Mouse (Mus musculus) liver, embryonic 14.5 days (tissue): ENCODE data around the gene Mcoln2.

ENCODE experiments used
- CTCF ChIP-seq: IDR thresholded peaks from 2 replicates; pipeline ENCODE4 v1.5.1; 2016; ENCODE audit warnings: antibody characterized with exemption, low read depth, control low read depth
- EP300 ChIP-seq: IDR thresholded peaks from 2 replicates; pipeline ENCODE4 v1.6.1; 2016; ENCODE audit warnings: antibody characterized with exemption, low read depth

GRCm38 (mm10) chr3:146150058-146150400 lies 396 bp downstream of the Mcoln2 start:
- no peak for TF ChIP-seq CTCF
- no peak for TF ChIP-seq EP300
